Mouse (Mus musculus) myocyte (in vitro differentiated cells): ENCODE measurements around the gene Gm11937.

Source experiments
- E2F4 ChIP-seq: IDR thresholded peaks from one replicate; pipeline ENCODE4 v1.6.1; 2011; ENCODE audit warnings: mild to moderate bottlenecking, control low read depth, moderate library complexity; ENCODE audit not compliant: insufficient read depth
- MAX ChIP-seq: IDR thresholded peaks from one replicate; pipeline ENCODE4 v1.6.1; 2011; ENCODE audit warnings: low read depth, mild to moderate bottlenecking, control low read depth
- MYOD1 ChIP-seq, 3 experiments: IDR thresholded peaks; one replicate each; pipeline ENCODE4 v1.6.1; 2011; ENCODE audit warnings: control low read depth in 2 of 3, low read depth in 2 of 3, mild to moderate bottlenecking in 2 of 3, moderate library complexity in 1 of 3; ENCODE audit not compliant: insufficient read length in 2 of 3, control insufficient read depth in 1 of 3
- MYOG ChIP-seq, 3 experiments: IDR thresholded peaks; one replicate each; pipeline ENCODE4 v1.6.1; 2011; ENCODE audit warnings: control low read depth in 2 of 3, low read depth in 2 of 3, mild to moderate bottlenecking in 2 of 3; ENCODE audit not compliant: insufficient read length in 2 of 3, control insufficient read depth in 1 of 3, insufficient read depth in 1 of 3
- POLR2A ChIP-seq: IDR thresholded peaks from one replicate; pipeline ENCODE4 v1.6.1; 2011; ENCODE audit warnings: low read depth, mild to moderate bottlenecking, control low read depth, moderate library complexity; ENCODE audit not compliant: insufficient read length
- POLR2AphosphoS2 ChIP-seq: IDR thresholded peaks from one replicate; pipeline ENCODE4 v1.6.1; 2011; ENCODE audit warnings: low read depth, control low read depth; ENCODE audit not compliant: insufficient read length
- USF1 ChIP-seq: IDR thresholded peaks from one replicate; pipeline ENCODE4 v1.6.1; 2011; ENCODE audit warnings: low read depth, mild to moderate bottlenecking, control low read depth, moderate library complexity

- no peak for TF ChIP-seq POLR2A
- peak in 1 of 3 experiments; percentile 26 for TF ChIP-seq MYOD1 (IDR thresholded peaks at IDR 0.05; ENCODE audit: control insufficient read depth in 1 of 3, insufficient read length in 2 of 3, low read depth in 2 of 3)
- no peak for TF ChIP-seq USF1
- TF ChIP-seq POLR2AphosphoS2 = no peak
- no peak for TF ChIP-seq MAX
- no peak for TF ChIP-seq E2F4
- TF ChIP-seq MYOG (IDR thresholded peaks at IDR 0.05; ENCODE audit: control insufficient read depth in 1 of 3, insufficient read depth in 1 of 3, insufficient read length in 2 of 3, low read depth in 2 of 3) = peak in 2 of 3 experiments; percentile 3 to 54
Measured at GRCm38 (mm10) chr11:99646444-99646843, 36.5 kb upstream of the Gm11937 start.
